Mouse (Mus musculus): ENCODE data around the gene Gjb5.

Gene Gjb5

GRCm38 (mm10) chr4:127349560-127350300, 8.3 kb downstream of the Gjb5 start:
- no peak for DNase-seq (ENCODE audit: low spot score)

GRCm38 (mm10) chr4:127345000-127345399, 13.0 kb downstream of the Gjb5 start:
- DNase-seq (ENCODE audit: low spot score), result no peak

- no peak for DNase-seq (ENCODE audit: low spot score)
These were observed 16.6 kb downstream of the Gjb5 start for GRCm38 (mm10) chr4:127341372-127341771.

- no peak for DNase-seq (ENCODE audit: low spot score)
These were observed 20.3 kb downstream of the Gjb5 start for GRCm38 (mm10) chr4:127337668-127338067.

GRCm38 (mm10) chr4:127334870-127335504, 23.0 kb downstream of the Gjb5 start:
- no peak for DNase-seq (ENCODE audit: low spot score)

- no peak for DNase-seq (ENCODE audit: low spot score)
These were observed 26.8 kb downstream of the Gjb5 start for GRCm38 (mm10) chr4:127331171-127331570.

- DNase-seq (ENCODE audit: low spot score), result peak; percentile 28
These were observed 27.5 kb downstream of the Gjb5 start, which contains the start of gene Gjb3 for GRCm38 (mm10) chr4:127330181-127331100. TSS of gene Gjb3 (minus strand) at chr4:127330844.

- DNase-seq (ENCODE audit: low spot score), result no peak
These were observed 28.2 kb downstream of the Gjb5 start for GRCm38 (mm10) chr4:127329751-127330150.

GRCm38 (mm10) chr4:127329046-127329445, 28.9 kb downstream of the Gjb5 start:
- no peak for DNase-seq (ENCODE audit: low spot score)

GRCm38 (mm10) chr4:127328378-127328777, 29.6 kb downstream of the Gjb5 start:
- DNase-seq (ENCODE audit: low spot score), result no peak

- DNase-seq (ENCODE audit: low spot score), result no peak
These were observed 30.2 kb downstream of the Gjb5 start for GRCm38 (mm10) chr4:127327749-127328148.

GRCm38 (mm10) chr4:127327258-127327657, 30.7 kb downstream of the Gjb5 start:
- no peak for DNase-seq (ENCODE audit: low spot score)

- no peak for DNase-seq (ENCODE audit: low spot score)
These were observed 32.7 kb downstream of the Gjb5 start for GRCm38 (mm10) chr4:127325276-127325675.

- DNase-seq (ENCODE audit: low spot score), result peak; percentile 94
These were observed 33.2 kb downstream of the Gjb5 start for GRCm38 (mm10) chr4:127324759-127325158.

- no peak for DNase-seq (ENCODE audit: low spot score)
These were observed 33.7 kb downstream of the Gjb5 start for GRCm38 (mm10) chr4:127324296-127324695.

- DNase-seq (ENCODE audit: low spot score), result no peak
These were observed 34.3 kb downstream of the Gjb5 start for GRCm38 (mm10) chr4:127323651-127324050.

- peak; percentile 91 for DNase-seq (ENCODE audit: low spot score)
These were observed 38.4 kb downstream of the Gjb5 start for GRCm38 (mm10) chr4:127319613-127320012.

- DNase-seq (ENCODE audit: low spot score), result no peak
These were observed 40.8 kb downstream of the Gjb5 start for GRCm38 (mm10) chr4:127317143-127317542.

GRCm38 (mm10) chr4:127315753-127316152, 42.2 kb downstream of the Gjb5 start:
- DNase-seq (ENCODE audit: low spot score), result no peak

GRCm38 (mm10) chr4:127314585-127314984, 43.4 kb downstream of the Gjb5 start:
- DNase-seq (ENCODE audit: low spot score), result no peak

GRCm38 (mm10) chr4:127313861-127314260, 44.1 kb downstream of the Gjb5 start, which contains the start of gene Gja4:
TSS of gene Gja4 (minus strand) at chr4:127314039.
- DNase-seq (ENCODE audit: low spot score), result peak; percentile 85

GRCm38 (mm10) chr4:127312349-127312748, 45.6 kb downstream of the Gjb5 start:
- DNase-seq (ENCODE audit: low spot score), result no peak

All from retina, embryonic 14.5 days (tissue).